Mouse (Mus musculus): ENCODE results near the gene Large2. TPM values are rescaled to one million over a fixed set of nuclear protein-coding genes. Genes with fewer than 3 reads are reported as not detected.

Gene Large2
- polyA plus RNA-seq, 1 experiment from 2014 or later: 1.7 TPM

DNA sequence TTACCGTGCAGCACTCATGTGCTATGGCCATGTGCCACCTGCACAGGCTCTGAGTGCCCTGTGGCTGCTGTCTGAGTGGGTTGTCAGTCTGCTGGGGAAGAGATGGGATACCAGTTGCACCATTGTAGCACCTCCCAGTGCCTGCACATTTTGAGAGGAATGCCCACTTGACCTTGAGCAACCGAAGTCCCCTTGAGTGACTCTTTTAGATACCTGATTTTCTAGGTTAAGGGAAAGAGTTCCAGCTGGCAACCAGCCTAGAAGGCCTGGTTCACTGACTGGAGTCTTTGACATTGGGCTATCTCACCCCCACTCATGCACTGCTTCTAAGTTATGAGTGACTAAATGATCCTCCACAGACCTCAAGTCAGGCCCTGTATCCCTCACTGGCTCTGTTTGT lies 15.4 kb downstream of the Large2 start:
- Histone ChIP-seq H3K27ac (ENCODE audit: low read length) (peak overlapping the region; percentile 11; the same call in 1 of the 2 replicates), H3K9me3 (replicated peaks; ENCODE audit: control insufficient read depth, low read length) (no peaks in the 10 kb centered on the region), H3K4me2 (ENCODE audit: low read depth, low read length) (no peak overlapping the region), H3K27me3 (ENCODE audit: control insufficient read depth, insufficient read depth, low read length) (no peaks in the 10 kb centered on the region), H3K36me3 (ENCODE audit: control insufficient read depth, insufficient read depth) (peaks cover 20% of the 10 kb centered on the region; the same call in 1 of the 2 replicates), H3K4me1 (ENCODE audit: control insufficient read depth, insufficient read depth, low read length) (peaks cover 3% of the 10 kb centered on the region; the same call in 1 of the 2 replicates), H3K4me3 (ENCODE audit: low read length) (no peak overlapping the region), H3K9ac (ENCODE audit: low read length) (no peak overlapping the region)
- WGBS: 44% methylated on average over 2 of the region's 2 CpGs
- no peak; the same call in 1 of the 2 replicates for ATAC-seq (replicated peaks; ENCODE audit: extremely low read depth, insufficient read depth, low FRiP score)

DNA sequence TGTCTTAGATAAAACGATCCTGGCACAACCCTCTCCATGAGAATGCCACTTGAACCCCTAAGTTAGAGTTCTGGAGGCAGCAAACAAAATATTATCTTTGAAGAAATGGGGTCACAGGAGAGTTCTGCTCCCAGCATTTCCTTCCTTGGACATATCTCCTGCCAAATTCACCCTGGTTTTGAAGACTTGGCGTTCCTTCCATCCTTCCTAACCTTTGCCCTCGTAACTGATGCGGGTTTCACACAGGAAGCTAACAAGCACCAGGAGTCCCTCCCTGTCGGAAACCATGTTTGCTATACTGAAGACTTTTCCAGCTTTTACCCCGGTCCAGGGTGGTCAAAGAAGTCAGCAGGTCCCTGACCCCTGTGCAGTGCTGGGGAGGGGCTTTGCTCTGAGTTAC lies 20.4 kb downstream of the Large2 start:
- peaks cover 2% of the 10 kb centered on the region; the same call in 1 of the 2 replicates for H3K4me1 ChIP-seq (ENCODE audit: control insufficient read depth, insufficient read depth, low read length)
- no peak overlapping the region for H3K4me2 ChIP-seq (ENCODE audit: low read depth, low read length)
- H3K36me3 ChIP-seq (ENCODE audit: control insufficient read depth, insufficient read depth): peaks cover 18% of the 10 kb centered on the region
- no peak for ATAC-seq (replicated peaks; ENCODE audit: extremely low read depth, insufficient read depth, low FRiP score)
- H3K4me3 ChIP-seq (ENCODE audit: low read length): no peak overlapping the region
- H3K9ac ChIP-seq (ENCODE audit: low read length): no peak overlapping the region
- no peak overlapping the region for H3K27ac ChIP-seq (ENCODE audit: low read length)
- H3K9me3 ChIP-seq (replicated peaks; ENCODE audit: control insufficient read depth, low read length): no peaks in the 10 kb centered on the region
- 58% methylated on average over 6 of the region's 6 CpGs for WGBS
- H3K27me3 ChIP-seq (ENCODE audit: control insufficient read depth, insufficient read depth, low read length): no peaks in the 10 kb centered on the region

GRCm38 (mm10) chr2:92353402-92353801 lies 21.3 kb downstream of the Large2 start:
- 74% methylated on average over 5 of the region's 5 CpGs for WGBS
- Histone ChIP-seq H3K4me2 (ENCODE audit: low read depth, low read length) (no peak overlapping the region), H3K27me3 (ENCODE audit: control insufficient read depth, insufficient read depth, low read length) (no peaks in the 10 kb centered on the region), H3K4me3 (ENCODE audit: low read length) (no peak overlapping the region), H3K9ac (ENCODE audit: low read length) (no peak overlapping the region), H3K27ac (ENCODE audit: low read length) (no peak overlapping the region), H3K9me3 (replicated peaks; ENCODE audit: control insufficient read depth, low read length) (no peaks in the 10 kb centered on the region), H3K36me3 (ENCODE audit: control insufficient read depth, insufficient read depth) (peaks cover 12% of the 10 kb centered on the region), H3K4me1 (ENCODE audit: control insufficient read depth, insufficient read depth, low read length) (0 out of 2 replicates have a peak, but pooled peaks cover 2% of the 10 kb centered on the region)
- no peak for ATAC-seq (replicated peaks; ENCODE audit: extremely low read depth, insufficient read depth, low FRiP score)

GRCm38 (mm10) chr2:92350686-92351085 lies 24.0 kb downstream of the Large2 start:
- no peak for ATAC-seq (replicated peaks; ENCODE audit: extremely low read depth, insufficient read depth, low FRiP score)
- H3K36me3 ChIP-seq (ENCODE audit: control insufficient read depth, insufficient read depth): peaks cover 15% of the 10 kb centered on the region

DNA sequence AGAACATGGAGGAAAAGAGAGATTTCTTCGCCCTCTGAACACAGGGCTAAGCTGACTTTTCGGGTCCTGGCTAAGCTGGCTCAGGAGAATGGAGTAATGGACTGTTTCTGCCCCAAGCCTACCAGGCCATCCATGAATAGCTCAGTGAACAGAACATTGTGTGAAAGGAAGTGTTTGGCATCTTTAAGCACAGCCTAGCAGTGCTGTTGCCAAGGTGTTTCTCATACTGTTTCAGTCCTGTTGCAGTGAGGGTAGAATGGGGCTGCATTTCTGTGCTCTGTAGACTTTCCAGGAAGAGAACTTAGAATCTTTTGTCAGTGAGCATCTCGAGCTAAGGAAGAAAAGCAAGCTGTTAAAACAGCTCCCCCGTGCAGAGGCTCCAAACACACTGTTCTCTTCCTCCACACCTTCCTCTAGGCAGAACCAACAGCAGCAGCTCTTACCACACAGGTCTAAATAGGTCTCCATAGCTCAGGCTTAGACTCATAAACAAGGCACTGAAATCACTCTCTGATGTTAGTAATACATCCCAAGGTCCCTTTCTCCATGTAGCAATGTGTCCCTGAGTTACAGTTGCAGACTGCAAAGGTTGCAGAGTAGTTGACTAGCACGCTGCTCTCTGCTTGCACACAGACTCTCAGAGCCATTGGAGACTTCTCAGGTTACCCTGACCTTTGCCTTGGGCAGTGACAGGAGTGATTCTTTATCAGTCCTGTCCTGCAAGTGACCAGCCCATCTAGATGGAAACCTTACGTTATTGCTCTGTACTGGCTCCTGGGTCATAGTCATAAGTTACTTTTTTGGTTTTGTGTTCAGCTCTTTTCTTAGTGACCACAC lies 24.9 kb downstream of the Large2 start:
- Histone ChIP-seq H3K9ac (ENCODE audit: low read length) (no peak overlapping the region), H3K4me1 (ENCODE audit: control insufficient read depth, insufficient read depth, low read length) (0 out of 2 replicates have a peak, but pooled peaks cover 2% of the 10 kb centered on the region), H3K4me3 (ENCODE audit: low read length) (no peak overlapping the region), H3K4me2 (ENCODE audit: low read depth, low read length) (no peak overlapping the region), H3K27ac (ENCODE audit: low read length) (no peak overlapping the region), H3K36me3 (ENCODE audit: control insufficient read depth, insufficient read depth) (peaks cover 21% of the 10 kb centered on the region), H3K9me3 (replicated peaks; ENCODE audit: control insufficient read depth, low read length) (no peaks in the 10 kb centered on the region), H3K27me3 (ENCODE audit: control insufficient read depth, insufficient read depth, low read length) (no peaks in the 10 kb centered on the region)
- 73% methylated on average over 6 of the region's 6 CpGs for WGBS
- ATAC-seq (replicated peaks; ENCODE audit: extremely low read depth, insufficient read depth, low FRiP score): no peak

More at GRCm38 (mm10) chr2:92350686-92351085, 24.0 kb downstream of the Large2 start:
- H3K27me3 ChIP-seq (ENCODE audit: control insufficient read depth, insufficient read depth, low read length): no peaks in the 10 kb centered on the region
- no peak overlapping the region for H3K9ac ChIP-seq (ENCODE audit: low read length)
- no peaks in the 10 kb centered on the region for H3K9me3 ChIP-seq (replicated peaks; ENCODE audit: control insufficient read depth, low read length)
- H3K27ac ChIP-seq (ENCODE audit: low read length): no peak overlapping the region
- H3K4me3 ChIP-seq (ENCODE audit: low read length): no peak overlapping the region
- no peak overlapping the region for H3K4me2 ChIP-seq (ENCODE audit: low read depth, low read length)
- H3K4me1 ChIP-seq (ENCODE audit: control insufficient read depth, insufficient read depth, low read length): 0 out of 2 replicates have a peak, but pooled peaks cover 2% of the 10 kb centered on the region
- 74% methylated on average over 5 of the region's 5 CpGs for WGBS

DNA sequence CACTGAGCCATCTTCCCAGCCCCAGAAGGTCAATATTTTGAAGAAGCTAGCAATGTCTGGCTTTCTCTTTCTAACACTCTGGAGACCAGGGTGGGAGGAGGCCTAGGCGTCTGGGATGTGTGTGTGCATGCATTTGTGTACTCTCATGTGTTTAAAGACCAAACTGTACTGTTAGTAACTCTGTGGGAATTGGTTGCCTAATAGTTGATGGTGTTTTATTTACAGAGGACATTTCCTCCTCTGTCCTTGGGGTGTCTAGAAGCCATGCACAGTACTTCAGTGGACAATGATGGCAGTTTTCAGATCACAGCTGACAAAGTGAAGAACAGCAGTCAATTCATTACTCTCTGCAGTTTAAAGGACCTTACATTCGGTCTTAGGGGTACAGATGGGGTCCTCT lies 27.5 kb downstream of the Large2 start:
- ATAC-seq (replicated peaks; ENCODE audit: extremely low read depth, insufficient read depth, low FRiP score): no peak
- peaks cover 25% of the 10 kb centered on the region for H3K36me3 ChIP-seq (ENCODE audit: control insufficient read depth, insufficient read depth)
- H3K9me3 ChIP-seq (replicated peaks; ENCODE audit: control insufficient read depth, low read length): no peaks in the 10 kb centered on the region
- H3K4me2 ChIP-seq (ENCODE audit: low read depth, low read length): no peak overlapping the region
- no peak overlapping the region for H3K4me3 ChIP-seq (ENCODE audit: low read length)
- H3K9ac ChIP-seq (ENCODE audit: low read length): no peak overlapping the region
- WGBS: 90% methylated on average over 2 of the region's 2 CpGs
- 0 out of 2 replicates have a peak, but pooled peaks cover 2% of the 10 kb centered on the region for H3K4me1 ChIP-seq (ENCODE audit: control insufficient read depth, insufficient read depth, low read length)
- H3K27ac ChIP-seq (ENCODE audit: low read length): no peak overlapping the region
- H3K27me3 ChIP-seq (ENCODE audit: control insufficient read depth, insufficient read depth, low read length): no peaks in the 10 kb centered on the region

GRCm38 (mm10) chr2:92342418-92342817 lies 32.3 kb downstream of the Large2 start:
- H3K4me1 ChIP-seq (ENCODE audit: control insufficient read depth, insufficient read depth, low read length): no peaks in the 10 kb centered on the region
- H3K9ac ChIP-seq (ENCODE audit: low read length): no peak overlapping the region
- H3K4me2 ChIP-seq (ENCODE audit: low read depth, low read length): no peak overlapping the region
- peaks cover 18% of the 10 kb centered on the region for H3K36me3 ChIP-seq (ENCODE audit: control insufficient read depth, insufficient read depth)
- H3K4me3 ChIP-seq (ENCODE audit: low read length): no peak overlapping the region
- no peaks in the 10 kb centered on the region for H3K27me3 ChIP-seq (ENCODE audit: control insufficient read depth, insufficient read depth, low read length)
- no peak for ATAC-seq (replicated peaks; ENCODE audit: extremely low read depth, insufficient read depth, low FRiP score)
- no peak overlapping the region for H3K27ac ChIP-seq (ENCODE audit: low read length)
- no peaks in the 10 kb centered on the region for H3K9me3 ChIP-seq (replicated peaks; ENCODE audit: control insufficient read depth, low read length)

DNA sequence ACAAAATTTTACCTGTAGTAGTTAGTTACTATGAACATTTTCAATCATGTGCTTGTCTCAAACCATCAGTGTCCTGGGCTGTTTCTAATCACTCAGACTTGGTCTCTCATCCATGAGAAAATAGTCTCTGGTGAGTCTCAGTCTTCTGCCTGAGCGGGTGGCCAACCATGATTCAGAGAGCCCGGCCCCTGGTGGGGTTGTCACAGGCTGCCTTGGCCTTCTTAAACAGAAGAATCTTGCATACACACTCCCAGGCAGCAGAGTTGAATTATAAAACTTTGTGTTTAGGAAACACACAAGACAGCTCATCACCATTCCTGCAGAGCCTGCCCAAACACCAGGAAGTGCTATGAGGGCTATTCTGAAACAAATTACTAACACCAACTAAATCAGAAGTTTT lies 42.8 kb downstream of the Large2 start:
- no peak for ATAC-seq (replicated peaks; ENCODE audit: extremely low read depth, insufficient read depth, low FRiP score)
- Histone ChIP-seq H3K36me3 (ENCODE audit: control insufficient read depth, insufficient read depth) (peaks cover 19% of the 10 kb centered on the region), H3K4me2 (ENCODE audit: low read depth, low read length) (no peak overlapping the region), H3K9ac (ENCODE audit: low read length) (no peak overlapping the region), H3K4me1 (ENCODE audit: control insufficient read depth, insufficient read depth, low read length) (no peaks in the 10 kb centered on the region), H3K27ac (ENCODE audit: low read length) (no peak overlapping the region), H3K27me3 (ENCODE audit: control insufficient read depth, insufficient read depth, low read length) (no peaks in the 10 kb centered on the region), H3K9me3 (replicated peaks; ENCODE audit: control insufficient read depth, low read length) (no peaks in the 10 kb centered on the region), H3K4me3 (ENCODE audit: low read length) (no peak overlapping the region)
- 95% methylated on average over 2 of the region's 2 CpGs for WGBS

GRCm38 (mm10) chr2:92331410-92331809 lies 43.3 kb downstream of the Large2 start:
- Histone ChIP-seq H3K27ac (ENCODE audit: low read length) (no peak overlapping the region), H3K27me3 (ENCODE audit: control insufficient read depth, insufficient read depth, low read length) (no peaks in the 10 kb centered on the region), H3K4me1 (ENCODE audit: control insufficient read depth, insufficient read depth, low read length) (no peaks in the 10 kb centered on the region), H3K36me3 (ENCODE audit: control insufficient read depth, insufficient read depth) (peaks cover 20% of the 10 kb centered on the region), H3K4me2 (ENCODE audit: low read depth, low read length) (no peak overlapping the region), H3K4me3 (ENCODE audit: low read length) (no peak overlapping the region), H3K9ac (ENCODE audit: low read length) (no peak overlapping the region), H3K9me3 (replicated peaks; ENCODE audit: control insufficient read depth, low read length) (no peaks in the 10 kb centered on the region)
- ATAC-seq (replicated peaks; ENCODE audit: extremely low read depth, insufficient read depth, low FRiP score): no peak
- WGBS: 72% methylated on average over 2 of the region's 2 CpGs

Measured in heart, embryonic 16.5 days (tissue).